Mouse (Mus musculus): ENCODE measurements at regions not wholly inside any gene's neighbourhood (a gene's known extent, or its start where the extent isn't known, plus 50 kb on each side); places are given as distances from the start of the nearest gene placed in this dataset.

GRCm38 (mm10) chr19:27140892-27141291, 75.4 kb upstream of the Vldlr start:
- DNase-seq (ENCODE audit: low read depth) = peak; percentile 3

- DNase-seq (ENCODE audit: low read depth) = no peak
Measured at GRCm38 (mm10) chr19:27142181-27142580, 74.1 kb upstream of the Vldlr start.

- DNase-seq (ENCODE audit: low read depth) = no peak
Measured at GRCm38 (mm10) chr19:27147404-27147803, 68.9 kb upstream of the Vldlr start.

DNA sequence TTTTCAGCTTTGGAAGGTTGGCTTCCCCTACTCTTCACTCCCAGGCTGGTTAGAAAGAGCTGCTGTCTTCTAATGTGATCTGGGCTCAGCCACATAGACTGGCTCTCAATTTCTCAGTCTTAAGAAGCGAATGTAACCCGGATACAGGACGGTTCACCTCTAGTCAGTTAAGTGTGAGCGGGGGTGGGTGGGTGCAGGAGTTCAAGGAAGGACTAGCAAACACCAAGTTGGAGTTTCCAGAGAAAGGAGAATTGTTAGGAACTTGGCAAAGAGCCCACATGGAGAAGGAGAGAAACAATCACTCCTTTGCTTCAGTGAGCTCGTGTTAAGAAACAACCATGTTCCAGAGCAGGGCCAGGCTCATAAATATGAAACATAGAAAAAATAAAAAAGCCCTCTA, 68.0 kb upstream of the Vldlr start:
- DNase-seq (ENCODE audit: low read depth) = no peak

DNA sequence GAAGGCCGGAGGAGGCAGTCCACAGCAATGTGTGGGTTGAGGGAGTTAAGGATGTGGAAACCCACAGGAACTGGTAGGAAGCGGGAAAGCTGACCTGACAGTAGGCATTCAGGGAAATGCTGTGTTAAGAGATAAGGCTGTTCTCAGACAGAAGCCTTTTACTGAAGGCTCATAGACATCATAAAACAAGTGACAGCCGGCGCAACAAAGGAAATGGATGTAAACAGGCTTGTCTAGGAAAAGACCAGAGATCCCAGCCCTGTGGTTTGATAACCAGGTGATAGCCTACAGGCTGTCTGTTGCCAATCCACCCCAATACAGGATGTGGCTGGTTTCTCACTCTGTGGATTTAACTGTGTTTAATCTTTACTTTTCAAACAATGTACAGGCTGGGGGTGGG, 66.7 kb upstream of the Vldlr start:
- DNase-seq (ENCODE audit: low read depth) = no peak

DNA sequence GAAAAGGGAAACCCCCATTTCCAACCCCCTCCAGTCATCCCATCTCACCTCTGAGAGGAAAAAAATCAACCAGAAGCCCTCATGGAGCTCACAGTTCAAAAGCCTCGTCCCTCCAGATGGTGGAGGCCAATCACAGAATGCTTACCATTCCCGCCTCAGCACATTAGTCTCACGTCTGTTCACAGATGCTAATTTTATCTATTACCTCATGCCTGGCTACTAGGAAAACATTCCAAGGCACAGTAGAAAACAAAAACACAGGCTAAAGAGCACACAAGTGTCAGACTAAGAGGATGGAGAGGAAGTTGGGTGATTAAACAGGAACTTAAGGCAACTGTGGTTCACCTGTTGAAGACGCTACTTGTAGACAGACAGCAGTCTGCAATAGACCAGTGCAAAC, 54.4 kb upstream of the Vldlr start:
- DNase-seq (ENCODE audit: low read depth) = no peak
